In the genomic region with DNA sequence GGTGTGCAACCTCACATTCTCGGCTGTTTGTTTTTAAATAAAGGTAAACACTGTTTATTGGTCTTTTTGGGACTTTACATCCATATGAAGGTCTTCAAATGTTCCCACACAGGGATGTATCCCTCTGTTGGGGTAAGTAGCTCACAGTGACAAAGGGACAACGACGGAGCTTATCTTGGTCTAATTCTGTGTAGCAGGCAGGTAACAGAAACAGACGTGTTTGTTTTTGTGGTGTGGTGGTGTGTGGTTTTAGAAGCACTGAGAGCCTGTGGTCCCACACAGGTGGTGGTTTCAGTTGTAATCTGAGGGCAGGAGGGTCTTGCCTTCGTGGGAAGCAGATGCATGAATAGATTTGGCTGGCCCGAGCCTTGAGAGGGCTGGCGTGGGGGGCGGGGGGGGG, we compare ENCODE assay signal across 21 mouse cellular contexts. TPM values are rescaled to one million over a fixed set of nuclear protein-coding genes. Genes with fewer than 3 reads are reported as not detected.
DNase-seq lines count a peak whose midpoint lies in the region; ATAC-seq and TF ChIP-seq lines count a peak whose summit lies in the region.
"Had no signal": no experiment of that assay in that cellular context is flagged by ENCODE, and none has a peak within 500 bp of the region (broad histone marks: within the 10 kb centered on the region; RNA-seq: fewer than 3 reads in every experiment).

No protein-coding gene starts in this region.

- TF ChIP-seq CTCF in CH12.LX (conservative IDR thresholded peaks at IDR 0.05 in 1 of 2, IDR thresholded peaks at IDR 0.05 in 1 of 2; ENCODE audit: low read depth in 2 of 2, low read length in 2 of 2), result no peak

- no peak overlapping the region for H3K9ac ChIP-seq in heart, embryonic 16.5 days (ENCODE audit: low read length)
- no peak overlapping the region for H3K9ac ChIP-seq in CH12.LX (ENCODE audit: insufficient read depth, low read depth)
- H3K9ac ChIP-seq: limb, embryonic 13.5 days; liver, embryonic 15.5 days; stomach, embryonic 15.5 days had no signal

- WGBS in heart, embryonic 16.5 days, result 67% methylated on average over 8 of the region's 8 CpGs

- TF ChIP-seq POLR2A in CH12.LX (IDR thresholded peaks at IDR 0.05; ENCODE audit: low read depth, low read length), result no peak

- peak overlapping the region; percentile 38 for H3K27ac ChIP-seq in heart, embryonic 16.5 days (ENCODE audit: low read length)
- H3K27ac ChIP-seq in CH12.LX (ENCODE audit: insufficient read depth, low read depth), result no peak overlapping the region
- H3K27ac ChIP-seq: heart, embryonic 10.5 days; limb, embryonic 13.5 days; liver, embryonic 15.5 days; stomach, embryonic 15.5 days had no signal

- H3K4me3 ChIP-seq in heart, embryonic 16.5 days (ENCODE audit: low read length), result peak overlapping the region; percentile 4; the same call in 1 of the 2 replicates
- no peak overlapping the region for H3K4me3 ChIP-seq in CH12.LX (replicated peaks in 1 of 3; ENCODE audit: low read depth in 2 of 3, low read length in 2 of 3, poor library complexity in 1 of 3)
- H3K4me3 ChIP-seq: erythroblast, embryonic 14.5 days; heart, embryonic 10.5 days; limb, embryonic 13.5 days; liver, embryonic 15.5 days; stomach, embryonic 15.5 days had no signal

- no peaks in the 10 kb centered on the region for H3K79me2 ChIP-seq in CH12.LX (replicated peaks; ENCODE audit: control insufficient read depth, extremely low read depth, insufficient read depth, poor library complexity, severe bottlenecking)

- TF ChIP-seq EP300 in CH12.LX (IDR thresholded peaks at IDR 0.05; ENCODE audit: low read length), result peak; percentile 76

- H3K36me3 ChIP-seq in heart, embryonic 16.5 days (ENCODE audit: control insufficient read depth, insufficient read depth), result no peaks in the 10 kb centered on the region
- peaks cover 0 to 5% of the 10 kb centered on the region in 2 experiments for H3K36me3 ChIP-seq in CH12.LX (replicated peaks in 1 of 2; ENCODE audit: control insufficient read depth in 1 of 2, insufficient read depth in 1 of 2, low read length in 1 of 2)
- no peaks in the 10 kb centered on the region; the same call in 1 of the 2 replicates for H3K36me3 ChIP-seq in splenic B cell, adult 2 months (ENCODE audit: control insufficient read depth, insufficient read depth, low read length, poor library complexity, severe bottlenecking)
- H3K36me3 ChIP-seq: heart, embryonic 10.5 days; limb, embryonic 13.5 days; liver, embryonic 15.5 days; stomach, embryonic 15.5 days had no signal

- ATAC-seq in heart, embryonic 16.5 days (replicated peaks; ENCODE audit: extremely low read depth, insufficient read depth, low FRiP score), result no peak

- in situ Hi-C loops in CH12.LX (cut with MboI; ENCODE audit: low pct_ligation_motif_present, low pct_unique_long_range_greater_than_20kb, low sequenced_read_pairs), result loop anchor here (5.0 kb wide), 1 partner anchor 57 kb away; a partner anchor contains a TSS

- dilution Hi-C loops in CH12.LX (cut with MboI; ENCODE audit: extremely low pct_ligation_motif_present, extremely low pct_unique_long_range_greater_than_20kb, low sequenced_read_pairs), result no loop called here

- H3K4me1 ChIP-seq in heart, embryonic 16.5 days (ENCODE audit: control insufficient read depth, insufficient read depth, low read length), result 0 out of 2 replicates have a peak, but pooled peaks cover 2% of the 10 kb centered on the region
- peaks cover 28 to 57% of the 10 kb centered on the region in 2 experiments for H3K4me1 ChIP-seq in CH12.LX (ENCODE audit: control insufficient read depth in 1 of 2, insufficient read depth in 2 of 2)
- H3K4me1 ChIP-seq: liver, embryonic 15.5 days; stomach, embryonic 15.5 days had no signal

- no peaks in the 10 kb centered on the region for H3K27me3 ChIP-seq in heart, embryonic 16.5 days (ENCODE audit: control insufficient read depth, insufficient read depth, low read length)
- no peaks in the 10 kb centered on the region for H3K27me3 ChIP-seq in CH12.LX (replicated peaks)
- no peaks in the 10 kb centered on the region for H3K27me3 ChIP-seq in splenic B cell, adult 2 months (ENCODE audit: control insufficient read depth, insufficient read depth, low read length, poor library complexity, severe bottlenecking)
- H3K27me3 ChIP-seq: liver, embryonic 15.5 days; stomach, embryonic 15.5 days had no signal

- DNase-seq in heart, adult 18-20 months, result no peak
- DNase-seq in 416B (ENCODE audit: low read depth) (peak; percentile 34), CH12.LX (ENCODE audit: extremely low read depth) (peak; percentile 61)
- peak; percentile 39 for DNase-seq in splenic B cell, adult 2 months (ENCODE audit: low read depth, low spot score)
- no peak for DNase-seq in kidney, adult 18-20 months
- DNase-seq in lung, postnatal 36 days, result no peak
- no peak for DNase-seq in kidney, adult 11 months
- DNase-seq: adrenal gland, adult 2 months; cerebellum, adult 18-20 months; gastrocnemius, postnatal 25 days; heart, postnatal 14 days; kidney, adult 9 months; kidney, postnatal 36 days; layer of hippocampus, adult 9-11 months; lung, postnatal 10 days had no signal

- no peak overlapping the region for H3K4me2 ChIP-seq in heart, embryonic 16.5 days (ENCODE audit: low read depth, low read length)
- H3K4me2 ChIP-seq in CH12.LX (ENCODE audit: insufficient read depth, low read depth, poor library complexity, severe bottlenecking), result peak overlapping the region; percentile 94
- H3K4me2 ChIP-seq: limb, embryonic 13.5 days; liver, embryonic 15.5 days; stomach, embryonic 15.5 days had no signal

- TF ChIP-seq RAD21 in CH12.LX (IDR thresholded peaks at IDR 0.05; ENCODE audit: low read depth, low read length), result no peak

- H3K9me3 ChIP-seq in heart, embryonic 16.5 days (replicated peaks; ENCODE audit: control insufficient read depth, low read length), result no peaks in the 10 kb centered on the region
- H3K9me3 ChIP-seq in CH12.LX (replicated peaks; ENCODE audit: low read length), result no peaks in the 10 kb centered on the region
- H3K9me3 ChIP-seq: heart, embryonic 10.5 days; limb, embryonic 13.5 days; liver, embryonic 15.5 days; stomach, embryonic 15.5 days had no signal

TF ChIP-seq in CH12.LX, 34 proteins besides CTCF, POLR2A, EP300 and RAD21:
- no peak for TF ChIP-seq ZMIZ1 (IDR thresholded peaks at IDR 0.05; ENCODE audit: low read depth, low read length)
- TF ChIP-seq MEF2A (IDR thresholded peaks at IDR 0.05; ENCODE audit: borderline replicate concordance, low read depth, low read length), result no peak; the same call in 1 of the 2 replicates
- peak; percentile 80 for TF ChIP-seq TCF12 (IDR thresholded peaks at IDR 0.05; ENCODE audit: low read depth, low read length)
- TF ChIP-seq BHLHE40 (IDR thresholded peaks at IDR 0.05; ENCODE audit: low read depth, low read length), result peak; percentile 70
- peak; percentile 76 for TF ChIP-seq IRF4 (IDR thresholded peaks at IDR 0.05; ENCODE audit: low read depth, low read length)
- TF ChIP-seq ETS1 (conservative IDR thresholded peaks at IDR 0.05; ENCODE audit: low read depth, low read length), result peak; percentile 73; the same call in 1 of the 2 replicates

RNA-seq across cellular contexts. Expression of a gene that starts 56.3 kb away (rescaled TPM):
- polyA plus RNA-seq in heart, embryonic 16.5 days (2015; fragmentation: Nextera tagmentation; extraction: Ambion mirVana), result 0.76 and 1.1 TPM in 2 replicates
- total RNA-seq in heart, adult 18-20 months (2021), result 1 to 10 TPM in 1 of 2 experiments, under 1 TPM in 1; 0.84 to 1.2 TPM
- total RNA-seq in CH12.LX (2012; rRNA removed) (0.55 and 0.64 TPM in 2 replicates), CH12.LX (2014; rRNA removed) (3.4 and 4.1 TPM in 2 replicates)
- 4.8 and 5.7 TPM in 2 replicates for polyA plus RNA-seq in CH12.LX (2012; ENCODE audit: insufficient read length, low read depth)
- total RNA-seq: adrenal gland, adult 2 months had no signal
- polyA plus RNA-seq: adrenal gland, adult 2 months had no signal

RNA-seq across cellular contexts. Expression of a gene that starts 58.3 kb away (rescaled TPM):
- polyA plus RNA-seq in heart, embryonic 16.5 days (2015; fragmentation: Nextera tagmentation; extraction: Ambion mirVana), result 77.5 and 89.1 TPM in 2 replicates
- total RNA-seq in heart, adult 18-20 months (2021), result 100 to 1,000 TPM; 136 to 151 TPM
- total RNA-seq in CH12.LX (2012; rRNA removed), result 189 and 263 TPM in 2 replicates
- total RNA-seq in CH12.LX (2014; rRNA removed), result 281 and 312 TPM in 2 replicates
- 341 and 343 TPM in 2 replicates for polyA plus RNA-seq in CH12.LX (2012; ENCODE audit: insufficient read length, low read depth)

Comparison
In these comparisons a context has a peak if more than half of its experiments do, and no peak if none do; other contexts are left out.
1. DNase-seq: peak in 416B (single experiment), CH12.LX (single experiment) and splenic B cell, adult 2 months (single experiment); none in heart, adult 18-20 months (0 of 2), kidney, adult 18-20 months (single experiment), lung, postnatal 36 days (single experiment) and kidney, adult 11 months (single experiment).